In the genomic region with DNA sequence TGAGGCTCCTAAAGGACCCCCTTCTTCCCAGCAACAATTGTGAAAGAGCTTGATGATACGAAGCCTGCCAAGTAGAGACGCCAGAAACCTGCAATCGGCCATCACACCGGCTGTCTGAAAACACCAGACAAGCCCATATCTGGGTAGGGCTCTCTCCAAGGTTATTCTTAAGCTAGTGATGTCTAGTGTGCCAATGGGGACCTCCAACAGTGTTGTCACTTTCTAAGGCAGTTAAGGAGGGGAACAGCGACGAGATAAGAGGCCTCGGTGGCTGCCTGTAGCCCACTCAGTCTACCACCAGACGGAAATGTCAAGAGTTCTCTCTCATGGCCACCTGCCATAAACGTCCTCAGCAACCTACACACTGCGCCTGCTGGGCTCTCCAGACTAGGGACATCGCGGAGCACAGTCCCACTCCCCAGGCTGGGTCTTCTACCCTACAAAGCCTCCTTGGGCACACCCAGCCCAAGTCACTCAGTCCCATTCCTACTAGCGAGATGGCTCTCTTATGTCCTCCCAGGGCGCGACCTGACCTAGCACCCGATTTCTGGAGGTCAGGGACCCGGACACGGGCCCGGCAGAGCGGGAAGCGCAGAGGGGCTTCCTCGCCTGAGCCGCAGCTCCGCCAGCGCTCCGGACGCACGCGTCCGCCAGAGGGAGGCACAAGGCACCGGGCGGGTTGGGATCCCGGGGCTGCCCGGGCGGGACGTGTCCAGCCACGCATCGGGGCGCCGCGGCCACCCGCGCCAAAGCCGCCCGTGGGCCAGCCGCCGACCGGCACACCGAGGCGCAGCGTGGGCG, we compare ENCODE assay signal across 8 mouse cellular contexts. TPM values are rescaled to one million over a fixed set of nuclear protein-coding genes. Genes with fewer than 3 reads are reported as not detected.
DNase-seq lines count a peak whose midpoint lies in the region; ATAC-seq and TF ChIP-seq lines count a peak whose summit lies in the region.

No protein-coding gene starts in this region.

- H3K27ac ChIP-seq in forebrain, postnatal 0 days (ENCODE audit: low read depth, low read length) = peak overlapping the region; percentile 91
- peak overlapping the region; percentile 51 for H3K27ac ChIP-seq in intestine, postnatal 0 days (ENCODE audit: low read depth, low read length)
- peak overlapping the region; percentile 77 for H3K27ac ChIP-seq in lung, embryonic 15.5 days
- H3K27ac ChIP-seq in small intestine, adult 2 months (ENCODE audit: insufficient read depth, low read depth, low read length) = no peak overlapping the region

- WGBS in forebrain, postnatal 0 days = 3% methylated on average over 51 of the region's 52 CpGs
- WGBS in intestine, postnatal 0 days = under 1% methylated on average over 51 of the region's 52 CpGs
- under 1% methylated on average over 52 of the region's 52 CpGs for WGBS in lung, embryonic 15.5 days
- WGBS in small intestine, adult 2 months = 1% methylated on average over 49 of the region's 52 CpGs

- peaks cover 6% of the 10 kb centered on the region for H3K36me3 ChIP-seq in E14TG2a.4 (ENCODE audit: insufficient read depth, low read length)
- H3K36me3 ChIP-seq in forebrain, postnatal 0 days (ENCODE audit: insufficient read depth) = no peaks in the 10 kb centered on the region; the same call in 1 of the 2 replicates
- H3K36me3 ChIP-seq in intestine, postnatal 0 days (ENCODE audit: control insufficient read depth, insufficient read depth) = peaks cover 8% of the 10 kb centered on the region; the same call in 1 of the 2 replicates
- 0 out of 2 replicates have a peak, but pooled peaks cover 10% of the 10 kb centered on the region for H3K36me3 ChIP-seq in lung, embryonic 15.5 days
- no peaks in the 10 kb centered on the region for H3K36me3 ChIP-seq in small intestine, adult 2 months (ENCODE audit: control insufficient read depth, insufficient read depth, low read length)

- H3K4me2 ChIP-seq in forebrain, postnatal 0 days (ENCODE audit: low read depth) = peak overlapping the region; percentile 93
- peak overlapping the region; percentile 99 for H3K4me2 ChIP-seq in intestine, postnatal 0 days (replicated peaks; ENCODE audit: low read depth)
- peak overlapping the region; percentile 85 for H3K4me2 ChIP-seq in lung, embryonic 15.5 days

- H3K4me3 ChIP-seq in E14TG2a.4 (replicated peaks; ENCODE audit: low read length) = peak overlapping the region; percentile 95
- H3K4me3 ChIP-seq in forebrain, postnatal 0 days (ENCODE audit: low read depth, low read length) = peak overlapping the region; percentile 90
- H3K4me3 ChIP-seq in intestine, postnatal 0 days (ENCODE audit: low read depth, low read length) = peak overlapping the region; percentile 97
- peak overlapping the region; percentile 89 for H3K4me3 ChIP-seq in lung, embryonic 15.5 days
- H3K4me3 ChIP-seq in small intestine, adult 2 months (ENCODE audit: low read depth, low read length) = peak overlapping the region; percentile 88

- DNase-seq in adrenal gland, adult 18-20 months (ENCODE audit: low spot score in 2 of 2) = peak; percentile 39 to 60
- no peak for DNase-seq in adrenal gland, postnatal 4 days (ENCODE audit: low spot score in 2 of 2)
- peak; percentile 58 for DNase-seq in cerebellum, adult 8-10 months
- peak; percentile 54 for DNase-seq in forebrain, postnatal 0 days

- peak overlapping the region; percentile 82 for H3K9ac ChIP-seq in forebrain, postnatal 0 days
- peak overlapping the region; percentile 91 for H3K9ac ChIP-seq in intestine, postnatal 0 days (ENCODE audit: low read depth, low read length)
- H3K9ac ChIP-seq in lung, embryonic 15.5 days = peak overlapping the region; percentile 84

- peak; percentile 14 for ATAC-seq in forebrain, postnatal 0 days
- peak; percentile 18 for ATAC-seq in intestine, postnatal 0 days
- peak; percentile 30 for ATAC-seq in lung, embryonic 15.5 days (ENCODE audit: borderline replicate concordance, extremely low read depth, low FRiP score, low TSS enrichment)

- no peak for TF ChIP-seq POLR2A in small intestine, adult 2 months (IDR thresholded peaks at IDR 0.05; ENCODE audit: low read depth, low read length)

- H3K9me3 ChIP-seq in E14TG2a.4 (ENCODE audit: low read length) = no peaks in the 10 kb centered on the region
- no peaks in the 10 kb centered on the region for H3K9me3 ChIP-seq in forebrain, postnatal 0 days (ENCODE audit: low read length)
- H3K9me3 ChIP-seq in intestine, postnatal 0 days (ENCODE audit: control insufficient read depth) = no peaks in the 10 kb centered on the region
- H3K9me3 ChIP-seq in lung, embryonic 15.5 days = no peaks in the 10 kb centered on the region

- H3K27me3 ChIP-seq in E14TG2a.4 (ENCODE audit: insufficient read depth, low read length) = peaks cover 8% of the 10 kb centered on the region
- no peaks in the 10 kb centered on the region for H3K27me3 ChIP-seq in forebrain, postnatal 0 days (ENCODE audit: insufficient read depth, low read length)
- H3K27me3 ChIP-seq in intestine, postnatal 0 days (replicated peaks; ENCODE audit: control insufficient read depth, insufficient read depth, low read length) = no peaks in the 10 kb centered on the region
- H3K27me3 ChIP-seq in lung, embryonic 15.5 days = no peaks in the 10 kb centered on the region
- H3K27me3 ChIP-seq in small intestine, adult 2 months (ENCODE audit: control insufficient read depth, insufficient read depth, low read length) = no peaks in the 10 kb centered on the region

- peaks cover 69% of the 10 kb centered on the region for H3K4me1 ChIP-seq in E14TG2a.4 (replicated peaks; ENCODE audit: low read depth, low read length)
- peaks cover 10% of the 10 kb centered on the region for H3K4me1 ChIP-seq in forebrain, postnatal 0 days (ENCODE audit: insufficient read depth)
- H3K4me1 ChIP-seq in intestine, postnatal 0 days (replicated peaks; ENCODE audit: control insufficient read depth, insufficient read depth, low read length) = peaks cover 4% of the 10 kb centered on the region; the same call in 1 of the 2 replicates
- H3K4me1 ChIP-seq in lung, embryonic 15.5 days = peaks cover 34% of the 10 kb centered on the region
- peaks cover 15% of the 10 kb centered on the region for H3K4me1 ChIP-seq in small intestine, adult 2 months (ENCODE audit: control insufficient read depth, insufficient read depth, insufficient read length, low read length)

- no peak for TF ChIP-seq CTCF in E14TG2a.4 (conservative IDR thresholded peaks at IDR 0.05; ENCODE audit: low read length)
- TF ChIP-seq CTCF in forebrain, postnatal 0 days (IDR thresholded peaks at IDR 0.05; ENCODE audit: low read depth) = peak; percentile 41; the same call in 1 of the 2 replicates
- peak; percentile 60 for TF ChIP-seq CTCF in intestine, postnatal 0 days (IDR thresholded peaks at IDR 0.05; ENCODE audit: low read depth)
- no peak for TF ChIP-seq CTCF in small intestine, adult 2 months (IDR thresholded peaks at IDR 0.05; ENCODE audit: extremely low read depth, insufficient read length, insufficient replicate concordance, low read depth, low read length)

RNA-seq across cellular contexts. Expression of gene Mical3, which starts 21.4 kb away (rescaled TPM):
- 10 to 100 TPM; 35.7 to 46.0 TPM for total RNA-seq in adrenal gland, adult 18-20 months (2021)
- total RNA-seq in adrenal gland, postnatal 4 days (2021) = 10 to 100 TPM; 71.0 to 71.9 TPM
- total RNA-seq in forebrain, postnatal 0 days (2014; rRNA removed) = 59.3 and 78.7 TPM in 2 replicates
- polyA plus RNA-seq in forebrain, postnatal 0 days (2015; fragmentation: Nextera tagmentation; extraction: Ambion mirVana) = 9.3 and 17.5 TPM in 2 replicates
- polyA plus RNA-seq in intestine, postnatal 0 days (2015; fragmentation: Nextera tagmentation; extraction: Ambion mirVana) = 3.6 and 4.5 TPM in 2 replicates
- polyA plus RNA-seq in lung, embryonic 15.5 days (2015; fragmentation: Nextera tagmentation; extraction: Ambion mirVana) = 17.6 and 20.0 TPM in 2 replicates
- polyA plus RNA-seq in small intestine, adult 2 months (2012; rRNA removed) = 6.1 and 8.9 TPM in 2 replicates

Comparison
In these comparisons a context has a peak if more than half of its experiments do, and no peak if none do; other contexts are left out.
1. DNase-seq: peak in adrenal gland, adult 18-20 months (2 of 2), cerebellum, adult 8-10 months (single experiment) and forebrain, postnatal 0 days (single experiment); none in adrenal gland, postnatal 4 days (0 of 2).
2. CTCF ChIP-seq: peak in forebrain, postnatal 0 days (single experiment) and intestine, postnatal 0 days (single experiment); none in E14TG2a.4 (single experiment) and small intestine, adult 2 months (single experiment).
3. Peak in every context shown above with its lines, with median percentiles within 50 percentile points of each other: H3K4me3 ChIP-seq, ATAC-seq, H3K4me2 ChIP-seq and H3K9ac ChIP-seq.